Mouse (Mus musculus): ENCODE data around the gene Rgs7bp.

Gene Rgs7bp

GRCm38 (mm10) chr13:105054181-105054940 lies at the start of gene Rgs7bp:
Gene Rgs7bp, minus strand, starts transcription at chr13:105054930.
- peak; percentile 53 for DNase-seq (ENCODE audit: low spot score)

GRCm38 (mm10) chr13:105104385-105104784 lies 49.7 kb upstream of the Rgs7bp start:
- no peak for DNase-seq (ENCODE audit: low spot score)

GRCm38 (mm10) chr13:105100705-105101104 lies 46.0 kb upstream of the Rgs7bp start:
- no peak for DNase-seq (ENCODE audit: low spot score)

- peak; percentile 24 for DNase-seq (ENCODE audit: low spot score)
These were observed 41.6 kb upstream of the Rgs7bp start for GRCm38 (mm10) chr13:105096316-105096715.

- DNase-seq (ENCODE audit: low spot score): no peak
These were observed 34.5 kb upstream of the Rgs7bp start for GRCm38 (mm10) chr13:105089276-105089675.

GRCm38 (mm10) chr13:105081862-105082261 lies 27.1 kb upstream of the Rgs7bp start, which contains the start of gene 4933425L06Rik:
Gene 4933425L06Rik, plus strand, starts transcription at chr13:105082122.
- DNase-seq (ENCODE audit: low spot score): no peak

- no peak for DNase-seq (ENCODE audit: low spot score)
These were observed 12.4 kb upstream of the Rgs7bp start for GRCm38 (mm10) chr13:105066890-105067845.

GRCm38 (mm10) chr13:105066119-105066518 lies 11.4 kb upstream of the Rgs7bp start:
- no peak for DNase-seq (ENCODE audit: low spot score)

GRCm38 (mm10) chr13:105055374-105055773 lies 644 bp upstream of the Rgs7bp start:
- DNase-seq (ENCODE audit: low spot score): no peak

- DNase-seq (ENCODE audit: low spot score): no peak
These were observed 195 bp upstream of the Rgs7bp start for GRCm38 (mm10) chr13:105054941-105055309.

- DNase-seq (ENCODE audit: low spot score): no peak
These were observed 1.1 kb downstream of the Rgs7bp start for GRCm38 (mm10) chr13:105053618-105054017.

GRCm38 (mm10) chr13:105051432-105051831 lies 3.3 kb downstream of the Rgs7bp start:
- no peak for DNase-seq (ENCODE audit: low spot score)

- DNase-seq (ENCODE audit: low spot score): no peak
These were observed 6.1 kb downstream of the Rgs7bp start for GRCm38 (mm10) chr13:105048662-105049061.

GRCm38 (mm10) chr13:105047377-105047776 lies 7.4 kb downstream of the Rgs7bp start:
- no peak for DNase-seq (ENCODE audit: low spot score)

GRCm38 (mm10) chr13:105043882-105044281 lies 10.8 kb downstream of the Rgs7bp start:
- DNase-seq (ENCODE audit: low spot score): no peak

- no peak for DNase-seq (ENCODE audit: low spot score)
These were observed 16.4 kb downstream of the Rgs7bp start for GRCm38 (mm10) chr13:105038334-105038733.

- DNase-seq (ENCODE audit: low spot score): no peak
These were observed 16.9 kb downstream of the Rgs7bp start for GRCm38 (mm10) chr13:105037816-105038215.

- DNase-seq (ENCODE audit: low spot score): no peak
These were observed 22.8 kb downstream of the Rgs7bp start for GRCm38 (mm10) chr13:105031882-105032281.

- no peak for DNase-seq (ENCODE audit: low spot score)
These were observed 26.5 kb downstream of the Rgs7bp start for GRCm38 (mm10) chr13:105028276-105028675.

GRCm38 (mm10) chr13:105016577-105016976 lies 38.2 kb downstream of the Rgs7bp start:
- DNase-seq (ENCODE audit: low spot score): no peak

GRCm38 (mm10) chr13:105015710-105016404 lies 38.9 kb downstream of the Rgs7bp start:
- DNase-seq (ENCODE audit: low spot score): no peak

- DNase-seq (ENCODE audit: low spot score): no peak
These were observed 43.4 kb downstream of the Rgs7bp start for GRCm38 (mm10) chr13:105011300-105011699.
